In genomic region chr8:109468112-109468511, GRCm38 (mm10) we compare ENCODE assay signal across 13 mouse cellular contexts. TPM values are rescaled to one million over a fixed set of nuclear protein-coding genes. Genes with fewer than 3 reads are reported as not detected.
"Had no signal": no experiment of that assay in that cellular context is flagged by ENCODE, and none has a peak within 500 bp of the region (broad histone marks: within the 10 kb centered on the region; RNA-seq: fewer than 3 reads in every experiment).

No protein-coding gene starts in this region.

- ATAC-seq: inflammation-experienced regulatory T-cells, adult 6 months; intestine, postnatal 0 days had no signal

- H3K4me2 ChIP-seq: limb, embryonic 15.5 days; liver, embryonic 13.5 days had no signal

- H3K27ac ChIP-seq: limb, embryonic 15.5 days; liver, embryonic 13.5 days had no signal

- H3K36me3 ChIP-seq: limb, embryonic 15.5 days; liver, embryonic 13.5 days had no signal

- H3K9me3 ChIP-seq: limb, embryonic 15.5 days; liver, embryonic 13.5 days had no signal

- DNase-seq: kidney, adult 8-10 months; kidney, postnatal 36 days; liver, embryonic 13.5 days; lung, adult 18-20 months; spleen, adult 18-20 months; thymus, adult 18-20 months; thymus, postnatal 14 days had no signal

- H3K9ac ChIP-seq: limb, embryonic 15.5 days; liver, embryonic 13.5 days had no signal

- H3K4me3 ChIP-seq: limb, embryonic 15.5 days; liver, embryonic 13.5 days had no signal

- H3K27me3 ChIP-seq: liver, embryonic 13.5 days had no signal

RNA-seq across cellular contexts. Expression of gene Pmfbp1, which starts 25.7 kb away (rescaled TPM):
- total RNA-seq: neutrophil, adult 5-6 weeks had no signal
- polyA plus RNA-seq: inflammation-experienced regulatory T-cells, adult 6 months; intestine, postnatal 0 days; liver, embryonic 13.5 days; lung, embryonic 16.5 days; stomach, embryonic 14.5 days had no signal
